Mouse (Mus musculus): Measurements from ENCODE around the gene Ankrd65.
"Not testable (repeated sequence)": the region's sequence is repeated elsewhere in the genome, so short reads cannot be mapped to it uniquely, and the experiment has no call there.

The Ankrd65 gene

GRCm38 (mm10) chr4:155775855-155776254 is 14.4 kb upstream of the Ankrd65 start:
- peak; percentile 74 for DNase-seq

GRCm38 (mm10) chr4:155776704-155777335 is 13.4 kb upstream of the Ankrd65 start:
- DNase-seq = peak; percentile 46

GRCm38 (mm10) chr4:155777816-155778215 is 12.4 kb upstream of the Ankrd65 start:
- peak; percentile 37 for DNase-seq

- no peak for DNase-seq
Observed at GRCm38 (mm10) chr4:155779498-155779897, 10.7 kb upstream of the Ankrd65 start.

GRCm38 (mm10) chr4:155780895-155781294 is 9.3 kb upstream of the Ankrd65 start:
- DNase-seq = peak; percentile 84

- DNase-seq = no peak
Observed at GRCm38 (mm10) chr4:155783486-155784080, 6.7 kb upstream of the Ankrd65 start.

GRCm38 (mm10) chr4:155784081-155784701 is 6.0 kb upstream of the Ankrd65 start:
- peak; percentile 89 for DNase-seq

- DNase-seq = no peak
Observed at GRCm38 (mm10) chr4:155785246-155785645, 5.0 kb upstream of the Ankrd65 start.

- DNase-seq = no peak
Observed at GRCm38 (mm10) chr4:155785819-155786218, 4.4 kb upstream of the Ankrd65 start, which contains the start of gene Tmem88b. TSS of gene Tmem88b (minus strand) at chr4:155785874.

GRCm38 (mm10) chr4:155788300-155788699 is 1.9 kb upstream of the Ankrd65 start:
- no peak for DNase-seq

GRCm38 (mm10) chr4:155788833-155789232 is 1.4 kb upstream of the Ankrd65 start:
- not testable (repeated sequence) for DNase-seq

GRCm38 (mm10) chr4:155790650-155791161 is 467 bp downstream of the Ankrd65 start:
- DNase-seq = peak; percentile 35

GRCm38 (mm10) chr4:155791240-155791933 is 1.1 kb downstream of the Ankrd65 start:
- peak; percentile 39 for DNase-seq

- no peak for DNase-seq
Observed at GRCm38 (mm10) chr4:155793730-155794129, 3.5 kb downstream of the Ankrd65 start.

GRCm38 (mm10) chr4:155802075-155802474 is 11.8 kb downstream of the Ankrd65 start:
- DNase-seq = no peak

- DNase-seq = no peak
Observed at GRCm38 (mm10) chr4:155802741-155803339, 12.6 kb downstream of the Ankrd65 start, which contains the start of gene Mrpl20. TSS of gene Mrpl20 (plus strand) at chr4:155802878.

GRCm38 (mm10) chr4:155803340-155804041 is 13.3 kb downstream of the Ankrd65 start:
- peak; percentile 98 for DNase-seq

- DNase-seq = no peak
Observed at GRCm38 (mm10) chr4:155807841-155808240, 17.6 kb downstream of the Ankrd65 start.

- DNase-seq = peak; percentile 97
Observed at GRCm38 (mm10) chr4:155811929-155812664, 21.9 kb downstream of the Ankrd65 start, which contains the start of gene Ccnl2. TSS of gene Ccnl2 (plus strand) at chr4:155812489.

- DNase-seq = peak; percentile 64
Observed at GRCm38 (mm10) chr4:155812665-155813181, 22.5 kb downstream of the Ankrd65 start.

GRCm38 (mm10) chr4:155817533-155817932 is 27.3 kb downstream of the Ankrd65 start:
- DNase-seq = no peak

All from kidney, postnatal 10 days (tissue).